Mouse (Mus musculus): ENCODE data around the gene Ttll1. TPM values are rescaled to one million over a fixed set of nuclear protein-coding genes. Genes with fewer than 3 reads are reported as not detected.

Ttll1 gene
- polyA plus RNA-seq, 1 experiment from 2014 or later, result 19.8 TPM

- no peak overlapping the region for H3K4me2 ChIP-seq
- no peak overlapping the region for H3K27ac ChIP-seq
- H3K27me3 ChIP-seq (replicated peaks), result no peaks in the 10 kb centered on the region
- ATAC-seq (ENCODE audit: insufficient read depth, low FRiP score, low read depth), result no peak
- H3K36me3 ChIP-seq, result peaks cover 16% of the 10 kb centered on the region
- H3K4me3 ChIP-seq (replicated peaks), result no peak overlapping the region
- H3K4me1 ChIP-seq, result no peaks in the 10 kb centered on the region
- WGBS, result 56% methylated on average over 6 of the region's 6 CpGs
- no peaks in the 10 kb centered on the region for H3K9me3 ChIP-seq
- H3K9ac ChIP-seq, result no peak overlapping the region
These were observed 16.1 kb downstream of the Ttll1 start for GRCm38 (mm10) chr15:83494572-83494920.

- H3K9me3 ChIP-seq, result no peaks in the 10 kb centered on the region
- no peaks in the 10 kb centered on the region for H3K4me1 ChIP-seq
- H3K36me3 ChIP-seq, result peaks cover 16% of the 10 kb centered on the region
- H3K9ac ChIP-seq, result no peak overlapping the region
- no peak for ATAC-seq (ENCODE audit: insufficient read depth, low FRiP score, low read depth)
- H3K4me3 ChIP-seq (replicated peaks), result no peak overlapping the region
- H3K4me2 ChIP-seq, result no peak overlapping the region
- H3K27ac ChIP-seq, result no peak overlapping the region
- WGBS, result 76% methylated on average over 7 of the region's 7 CpGs
- no peaks in the 10 kb centered on the region for H3K27me3 ChIP-seq (replicated peaks)
These were observed 16.7 kb downstream of the Ttll1 start for GRCm38 (mm10) chr15:83493856-83494571.

GRCm38 (mm10) chr15:83491891-83492290 lies 18.8 kb downstream of the Ttll1 start:
- Histone ChIP-seq H3K36me3 (peaks cover 11% of the 10 kb centered on the region), H3K27ac (no peak overlapping the region), H3K4me1 (no peaks in the 10 kb centered on the region), H3K4me3 (replicated peaks) (no peak overlapping the region), H3K4me2 (no peak overlapping the region), H3K9ac (no peak overlapping the region), H3K9me3 (no peaks in the 10 kb centered on the region), H3K27me3 (replicated peaks) (no peaks in the 10 kb centered on the region)
- no peak for ATAC-seq (ENCODE audit: insufficient read depth, low FRiP score, low read depth)
- 42% methylated on average over 5 of the region's 5 CpGs for WGBS

GRCm38 (mm10) chr15:83489471-83489870 lies 21.2 kb downstream of the Ttll1 start:
- ATAC-seq (ENCODE audit: insufficient read depth, low FRiP score, low read depth), result no peak
- H3K9ac ChIP-seq, result no peak overlapping the region
- 90% methylated on average over 20 of the region's 20 CpGs for WGBS

GRCm38 (mm10) chr15:83487477-83488115 lies 23.1 kb downstream of the Ttll1 start:
- ATAC-seq (ENCODE audit: insufficient read depth, low FRiP score, low read depth), result no peak
- Histone ChIP-seq H3K9me3 (no peaks in the 10 kb centered on the region), H3K36me3 (no peaks in the 10 kb centered on the region), H3K27ac (no peak overlapping the region), H3K27me3 (replicated peaks) (no peaks in the 10 kb centered on the region), H3K4me2 (no peak overlapping the region), H3K4me1 (no peaks in the 10 kb centered on the region), H3K9ac (no peak overlapping the region), H3K4me3 (replicated peaks) (no peak overlapping the region)
- 65% methylated on average over 9 of the region's 9 CpGs for WGBS

More at GRCm38 (mm10) chr15:83489471-83489870, 21.2 kb downstream of the Ttll1 start:
- no peak overlapping the region for H3K4me3 ChIP-seq (replicated peaks)
- H3K9me3 ChIP-seq, result no peaks in the 10 kb centered on the region
- no peaks in the 10 kb centered on the region for H3K4me1 ChIP-seq
- no peak overlapping the region for H3K4me2 ChIP-seq
- H3K27me3 ChIP-seq (replicated peaks), result no peaks in the 10 kb centered on the region
- no peak overlapping the region for H3K27ac ChIP-seq
- 0 out of 2 replicates have a peak, but pooled peaks cover 2% of the 10 kb centered on the region for H3K36me3 ChIP-seq

- Histone ChIP-seq H3K4me3 (replicated peaks) (no peak overlapping the region), H3K9me3 (no peaks in the 10 kb centered on the region), H3K27ac (no peak overlapping the region), H3K9ac (no peak overlapping the region), H3K4me1 (no peaks in the 10 kb centered on the region), H3K36me3 (no peaks in the 10 kb centered on the region), H3K4me2 (no peak overlapping the region), H3K27me3 (replicated peaks) (no peaks in the 10 kb centered on the region)
- no peak for ATAC-seq (ENCODE audit: insufficient read depth, low FRiP score, low read depth)
- 92% methylated on average over 10 of the region's 10 CpGs for WGBS
These were observed 26.4 kb downstream of the Ttll1 start for GRCm38 (mm10) chr15:83484311-83484710.

- 43% methylated on average over 2 of the region's 2 CpGs for WGBS
- Histone ChIP-seq H3K4me3 (replicated peaks) (no peak overlapping the region), H3K9ac (no peak overlapping the region), H3K27ac (no peak overlapping the region), H3K36me3 (no peaks in the 10 kb centered on the region), H3K27me3 (replicated peaks) (no peaks in the 10 kb centered on the region), H3K4me2 (no peak overlapping the region), H3K4me1 (no peaks in the 10 kb centered on the region), H3K9me3 (no peaks in the 10 kb centered on the region)
- no peak for ATAC-seq (ENCODE audit: insufficient read depth, low FRiP score, low read depth)
These were observed 27.2 kb downstream of the Ttll1 start for GRCm38 (mm10) chr15:83483482-83483881.

- ATAC-seq (ENCODE audit: insufficient read depth, low FRiP score, low read depth), result no peak
- no peaks in the 10 kb centered on the region for H3K4me1 ChIP-seq
- no peaks in the 10 kb centered on the region for H3K36me3 ChIP-seq
- no peak overlapping the region for H3K9ac ChIP-seq
- no peaks in the 10 kb centered on the region for H3K9me3 ChIP-seq
- H3K4me2 ChIP-seq, result no peak overlapping the region
- H3K27me3 ChIP-seq (replicated peaks), result no peaks in the 10 kb centered on the region
- H3K27ac ChIP-seq, result no peak overlapping the region
- H3K4me3 ChIP-seq (replicated peaks), result no peak overlapping the region
- WGBS, result 68% methylated on average over 8 of the region's 8 CpGs
These were observed 28.0 kb downstream of the Ttll1 start for GRCm38 (mm10) chr15:83482645-83483224.

- no peaks in the 10 kb centered on the region for H3K4me1 ChIP-seq
- no peak overlapping the region for H3K4me3 ChIP-seq (replicated peaks)
- H3K4me2 ChIP-seq, result no peak overlapping the region
- no peaks in the 10 kb centered on the region for H3K9me3 ChIP-seq
- H3K27me3 ChIP-seq (replicated peaks), result no peaks in the 10 kb centered on the region
- WGBS, result 69% methylated on average over 10 of the region's 10 CpGs
- no peaks in the 10 kb centered on the region for H3K36me3 ChIP-seq
- no peak overlapping the region for H3K9ac ChIP-seq
- no peak overlapping the region for H3K27ac ChIP-seq
- ATAC-seq (ENCODE audit: insufficient read depth, low FRiP score, low read depth), result no peak
These were observed 29.4 kb downstream of the Ttll1 start for GRCm38 (mm10) chr15:83481236-83481780.

- ATAC-seq (ENCODE audit: insufficient read depth, low FRiP score, low read depth), result no peak
- WGBS, result 81% methylated on average over 4 of the region's 4 CpGs
- H3K36me3 ChIP-seq, result no peaks in the 10 kb centered on the region
- H3K4me2 ChIP-seq, result no peak overlapping the region
- H3K9ac ChIP-seq, result no peak overlapping the region
- H3K27me3 ChIP-seq (replicated peaks), result no peaks in the 10 kb centered on the region
- H3K9me3 ChIP-seq, result no peaks in the 10 kb centered on the region
- no peak overlapping the region for H3K27ac ChIP-seq
- peaks cover under 1% of the 10 kb centered on the region; the same call in 1 of the 2 replicates for H3K4me1 ChIP-seq
- H3K4me3 ChIP-seq (replicated peaks), result no peak overlapping the region
These were observed 30.9 kb downstream of the Ttll1 start for GRCm38 (mm10) chr15:83479818-83480217.

GRCm38 (mm10) chr15:83478096-83478495 lies 32.6 kb downstream of the Ttll1 start:
- ATAC-seq (ENCODE audit: insufficient read depth, low FRiP score, low read depth), result no peak
- Histone ChIP-seq H3K36me3 (no peaks in the 10 kb centered on the region), H3K27me3 (replicated peaks) (no peaks in the 10 kb centered on the region), H3K9me3 (no peaks in the 10 kb centered on the region), H3K4me1 (peaks cover 13% of the 10 kb centered on the region), H3K27ac (no peak overlapping the region), H3K4me3 (replicated peaks) (no peak overlapping the region), H3K9ac (no peak overlapping the region), H3K4me2 (no peak overlapping the region)
- WGBS, result 62% methylated on average over 3 of the region's 3 CpGs

GRCm38 (mm10) chr15:83476593-83477273 lies 34.0 kb downstream of the Ttll1 start:
- no peaks in the 10 kb centered on the region for H3K36me3 ChIP-seq
- ATAC-seq (ENCODE audit: insufficient read depth, low FRiP score, low read depth), result no peak
- H3K4me3 ChIP-seq (replicated peaks), result no peak overlapping the region
- H3K27ac ChIP-seq, result no peak overlapping the region
- no peak overlapping the region for H3K4me2 ChIP-seq
- H3K4me1 ChIP-seq, result peaks cover 13% of the 10 kb centered on the region
- H3K9ac ChIP-seq, result no peak overlapping the region
- H3K27me3 ChIP-seq (replicated peaks), result no peaks in the 10 kb centered on the region
- H3K9me3 ChIP-seq, result no peaks in the 10 kb centered on the region
- whole genome bisulfite sequencing, result 73% methylated on average over 12 of the region's 12 CpGs
